Mouse (Mus musculus): ENCODE data around the gene Rxra.

DNA sequence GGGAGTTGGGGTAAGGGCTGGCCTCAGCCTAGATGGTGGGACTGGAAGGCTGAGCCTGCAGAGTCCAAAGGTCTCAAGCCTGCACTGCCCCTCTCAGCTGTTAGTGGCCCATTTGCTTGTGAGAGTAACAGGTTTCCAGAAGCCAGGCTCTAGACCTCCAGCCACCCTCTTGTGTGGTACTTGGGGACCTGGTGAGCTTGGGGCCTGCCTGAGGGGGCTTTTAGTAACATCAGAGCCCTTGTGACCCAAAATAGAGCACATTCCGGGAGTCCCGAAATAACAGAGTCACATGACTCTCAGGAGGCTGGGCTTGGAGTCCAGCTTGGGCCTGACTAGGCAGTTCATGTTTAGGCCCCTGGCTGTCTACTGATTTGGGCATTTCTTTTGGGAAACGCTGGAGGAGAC lies 3.4 kb downstream of the Rxra start:
- no peak for TF ChIP-seq GATA1 (IDR thresholded peaks at IDR 0.05; ENCODE audit: borderline replicate concordance, low read length)
- no peak for TF ChIP-seq FLI1 (IDR thresholded peaks at IDR 0.05; ENCODE audit: low read length)

All from megakaryocyte, embryonic 14.5 days (primary cell).